In genomic region chr3:37716992-37717391, GRCm38 (mm10) we compare ENCODE assay signal across 29 mouse cellular contexts. TPM values are rescaled to one million over a fixed set of nuclear protein-coding genes. Genes with fewer than 3 reads are reported as not detected.
DNase-seq lines count a peak whose midpoint lies in the region; ATAC-seq and TF ChIP-seq lines count a peak whose summit lies in the region.
"Had no signal": no experiment of that assay in that cellular context is flagged by ENCODE, and none has a peak within 500 bp of the region (broad histone marks: within the 10 kb centered on the region; RNA-seq: fewer than 3 reads in every experiment).

No protein-coding gene starts in this region.

- peak overlapping the region; percentile 52 for H3K27ac ChIP-seq in limb, embryonic 14.5 days (replicated peaks; ENCODE audit: low read depth, low read length)
- H3K27ac ChIP-seq: forebrain, embryonic 13.5 days; gastrocnemius, adult 2 months; heart, embryonic 15.5 days; hindbrain, embryonic 10.5 days; hindbrain, embryonic 14.5 days; hindbrain, postnatal 0 days had no signal

- no peak for TF ChIP-seq POLR2A in brain, embryonic 14.5 days (IDR thresholded peaks at IDR 0.05; ENCODE audit: borderline replicate concordance, extremely low read depth, insufficient read depth, insufficient read length, poor library complexity, severe bottlenecking)
- no peak for TF ChIP-seq POLR2A in limb, embryonic 14.5 days (IDR thresholded peaks at IDR 0.05; ENCODE audit: borderline replicate concordance, extremely low read depth, insufficient read depth, insufficient read length)

- H3K4me3 ChIP-seq in limb, embryonic 14.5 days (replicated peaks; ENCODE audit: low read length), result no peak overlapping the region
- H3K4me3 ChIP-seq: forebrain, embryonic 10.5 days; forebrain, embryonic 13.5 days; gastrocnemius, adult 2 months; heart, embryonic 12.5 days; heart, embryonic 15.5 days; hindbrain, embryonic 10.5 days had no signal

- peaks cover 16% of the 10 kb centered on the region for H3K4me1 ChIP-seq in limb, embryonic 14.5 days (ENCODE audit: control insufficient read depth, insufficient read depth, low read length)

- TF ChIP-seq CTCF in brain, embryonic 14.5 days (IDR thresholded peaks at IDR 0.05; ENCODE audit: borderline replicate concordance, extremely low read depth, insufficient read depth, insufficient read length), result no peak

- no peak overlapping the region for H3K9ac ChIP-seq in limb, embryonic 14.5 days (ENCODE audit: low read depth, low read length, severe bottlenecking)
- H3K9ac ChIP-seq: forebrain, embryonic 13.5 days; heart, embryonic 12.5 days; heart, embryonic 15.5 days; hindbrain, embryonic 14.5 days had no signal

- H3K27me3 ChIP-seq in limb, embryonic 14.5 days (ENCODE audit: control insufficient read depth, insufficient read depth, low read length), result no peaks in the 10 kb centered on the region
- H3K27me3 ChIP-seq: forebrain, embryonic 13.5 days; heart, embryonic 15.5 days had no signal

- 46% methylated on average over 2 of the region's 2 CpGs for WGBS in limb, embryonic 14.5 days

- H3K9me3 ChIP-seq in limb, embryonic 14.5 days (ENCODE audit: control insufficient read depth, low read length), result no peaks in the 10 kb centered on the region
- H3K9me3 ChIP-seq: forebrain, embryonic 10.5 days; forebrain, embryonic 13.5 days; heart, embryonic 12.5 days; heart, embryonic 15.5 days; hindbrain, embryonic 10.5 days had no signal

- ATAC-seq in limb, embryonic 14.5 days (ENCODE audit: low FRiP score, low read depth), result no peak
- no peak for ATAC-seq in frontal cortex, adult (ENCODE audit: low TSS enrichment)
- ATAC-seq: CD4-positive, CD25-positive, alpha-beta regulatory T cell, adult 4 months; forebrain, embryonic 13.5 days; forebrain, embryonic 16.5 days; hindbrain, postnatal 0 days had no signal

- peak; percentile 21 for DNase-seq in adipocyte (ENCODE audit: low spot score)
- DNase-seq in brain, embryonic 14.5 days (ENCODE audit: low read depth), result peak; percentile 16
- DNase-seq in limb, embryonic 14.5 days (ENCODE audit: low spot score), result peak; percentile 32
- DNase-seq in lung, postnatal 10 days, result peak; percentile 47
- no peak for DNase-seq in cerebellum, adult 9-10 months
- DNase-seq in heart, adult 9 months (ENCODE audit: low spot score in 2 of 2), result no peak
- no peak for DNase-seq in yolk sac, embryonic 10.5 days (ENCODE audit: low spot score)
- DNase-seq: adrenal gland, postnatal 10 days; adrenal gland, postnatal 36 days; cerebellum, adult 11 months; cerebellum, adult 2 months; cerebellum, postnatal 10 days; cerebellum, postnatal 36 days; embryo, embryonic 11 days; gastrocnemius, adult 2 months; gastrocnemius, postnatal 14 days; heart, adult 11 months; heart, postnatal 10 days; heart, postnatal 36 days had no signal

- no peak overlapping the region for H3K4me2 ChIP-seq in limb, embryonic 14.5 days (replicated peaks; ENCODE audit: low read depth, low read length, severe bottlenecking)
- H3K4me2 ChIP-seq: forebrain, embryonic 13.5 days; heart, embryonic 12.5 days; heart, embryonic 15.5 days; hindbrain, embryonic 14.5 days had no signal

- no peaks in the 10 kb centered on the region for H3K36me3 ChIP-seq in limb, embryonic 14.5 days (ENCODE audit: control insufficient read depth, insufficient read depth, low read length)
- H3K36me3 ChIP-seq: forebrain, embryonic 10.5 days; heart, embryonic 12.5 days; heart, embryonic 15.5 days; hindbrain, embryonic 10.5 days had no signal

RNA-seq across cellular contexts. Expression of gene Gm5148, which starts 7.3 kb away (rescaled TPM):
- polyA plus RNA-seq in brain, embryonic 14.5 days (2012; rRNA removed), result 12.4 and 12.9 TPM in 2 replicates
- 6.3 and 9.1 TPM in 2 replicates for polyA plus RNA-seq in limb, embryonic 14.5 days (2012; rRNA removed)
- 7.4 and 8.1 TPM in 2 replicates for polyA plus RNA-seq in limb, embryonic 14.5 days (2014; fragmentation: Nextera tagmentation; extraction: Ambion mirVana)

Comparison
In these comparisons a context has a peak if more than half of its experiments do, and no peak if none do; other contexts are left out.
1. DNase-seq: peak in adipocyte (single experiment), brain, embryonic 14.5 days (single experiment), limb, embryonic 14.5 days (single experiment) and lung, postnatal 10 days (single experiment); none in cerebellum, adult 9-10 months (single experiment), heart, adult 9 months (0 of 2) and yolk sac, embryonic 10.5 days (single experiment).